Mouse (Mus musculus): ENCODE data around the gene Pglyrp4. TPM values are rescaled to one million over a fixed set of nuclear protein-coding genes. Genes with fewer than 3 reads are reported as not detected.

Pglyrp4 gene
- not detected in 2 replicates for total RNA-seq (2014; rRNA removed)
- polyA plus RNA-seq (2012; rRNA removed): not detected in 2 replicates

DNA sequence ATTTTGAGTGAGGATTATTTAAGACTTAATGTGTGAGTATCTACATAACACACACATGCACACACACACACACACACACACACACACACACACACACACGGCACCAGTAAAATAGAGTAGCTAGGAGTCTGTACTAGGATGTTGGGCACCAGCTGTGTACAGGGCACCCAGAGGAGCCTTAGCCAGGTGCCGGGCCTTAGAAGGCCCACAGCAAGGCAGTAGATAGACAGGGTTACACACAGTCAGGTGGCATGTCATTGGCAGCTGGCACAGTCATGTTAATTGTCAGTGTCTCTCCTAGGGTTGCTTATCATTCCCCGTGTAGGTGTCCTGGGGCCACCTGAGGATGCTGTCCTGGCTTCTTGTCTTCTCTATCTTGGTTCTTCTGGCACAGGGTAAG lies at the start of gene Pglyrp4:
TSS of gene Pglyrp4 (plus strand) at position 301 of the 400 bp plus-strand sequence.
- DNase-seq (ENCODE audit: extremely low read depth, low read depth, low spot score): no peak
- Histone ChIP-seq H3K4me3 (ENCODE audit: insufficient read depth, low read depth, low read length) (no peak within 1 kb of the TSS), H3K4me1 (ENCODE audit: control insufficient read depth, insufficient read depth, low read length) (no peaks in the 10 kb centered on the region), H3K79me2 (ENCODE audit: control insufficient read depth, insufficient read depth, low read length) (no peaks in the 10 kb centered on the region), H3K27ac (replicated peaks; ENCODE audit: insufficient read depth, low read depth, low read length) (no peak within 1 kb of the TSS), H3K27me3 (ENCODE audit: control insufficient read depth, insufficient read depth, low read length) (peaks cover 3% of the 10 kb centered on the region; the same call in 1 of the 2 replicates), H3K36me3 (ENCODE audit: control insufficient read depth, insufficient read depth, low read length) (no peaks in the 10 kb centered on the region), H3K9ac (ENCODE audit: low read depth, low read length) (no peak within 1 kb of the TSS)
- 76% methylated on average over 3 of the region's 3 CpGs for WGBS
- TF ChIP-seq POLR2A (IDR thresholded peaks at IDR 0.05; ENCODE audit: extremely low read depth, insufficient read depth, low read length): no peak
- no peak for TF ChIP-seq CTCF (IDR thresholded peaks at IDR 0.05; ENCODE audit: low read depth, low read length)

DNA sequence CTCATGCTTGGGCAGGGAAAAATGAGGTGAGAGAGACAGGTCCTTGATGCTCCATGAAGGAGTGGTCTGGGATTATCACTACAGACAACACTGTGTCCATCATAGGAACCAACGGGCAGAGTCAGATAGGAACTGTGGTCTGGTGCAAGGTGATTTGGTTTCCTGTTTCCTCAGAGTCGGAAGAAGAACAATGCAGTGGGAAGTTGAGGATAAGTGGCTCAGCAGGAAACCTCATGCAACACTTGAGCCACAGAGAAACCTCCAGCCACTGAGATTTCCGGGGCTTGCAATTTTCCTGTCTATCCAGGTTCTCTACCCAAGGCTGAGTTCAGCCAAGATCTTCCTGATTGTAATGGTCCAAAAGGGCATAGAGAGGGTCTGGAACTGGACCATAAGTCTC lies 48.0 kb upstream of the Pglyrp4 start:
- WGBS: 42% methylated on average over 3 of the region's 3 CpGs
- Histone ChIP-seq H3K79me2 (ENCODE audit: control insufficient read depth, insufficient read depth, low read length) (no peaks in the 10 kb centered on the region), H3K9ac (ENCODE audit: low read depth, low read length) (no peak overlapping the region), H3K4me3 (ENCODE audit: insufficient read depth, low read depth, low read length) (no peak overlapping the region), H3K4me1 (ENCODE audit: control insufficient read depth, insufficient read depth, low read length) (no peaks in the 10 kb centered on the region), H3K27me3 (ENCODE audit: control insufficient read depth, insufficient read depth, low read length) (no peaks in the 10 kb centered on the region; the same call in 1 of the 2 replicates), H3K27ac (replicated peaks; ENCODE audit: insufficient read depth, low read depth, low read length) (no peak overlapping the region), H3K36me3 (ENCODE audit: control insufficient read depth, insufficient read depth, low read length) (no peaks in the 10 kb centered on the region)
- no peak for TF ChIP-seq CTCF (IDR thresholded peaks at IDR 0.05; ENCODE audit: low read depth, low read length)
- DNase-seq (ENCODE audit: extremely low read depth, low read depth, low spot score): no peak

GRCm38 (mm10) chr3:90683929-90684328 lies 42.8 kb upstream of the Pglyrp4 start:
- no peak for DNase-seq (ENCODE audit: extremely low read depth, low read depth, low spot score)
- Histone ChIP-seq H3K27me3 (ENCODE audit: control insufficient read depth, insufficient read depth, low read length) (no peaks in the 10 kb centered on the region; the same call in 1 of the 2 replicates), H3K79me2 (ENCODE audit: control insufficient read depth, insufficient read depth, low read length) (no peaks in the 10 kb centered on the region), H3K9ac (ENCODE audit: low read depth, low read length) (no peak overlapping the region), H3K4me3 (ENCODE audit: insufficient read depth, low read depth, low read length) (no peak overlapping the region), H3K27ac (replicated peaks; ENCODE audit: insufficient read depth, low read depth, low read length) (no peak overlapping the region), H3K4me1 (ENCODE audit: control insufficient read depth, insufficient read depth, low read length) (no peaks in the 10 kb centered on the region), H3K36me3 (ENCODE audit: control insufficient read depth, insufficient read depth, low read length) (no peaks in the 10 kb centered on the region)
- 93% methylated on average over 3 of the region's 3 CpGs for WGBS
- no peak for TF ChIP-seq POLR2A (IDR thresholded peaks at IDR 0.05; ENCODE audit: extremely low read depth, insufficient read depth, low read length)
- no peak for TF ChIP-seq CTCF (IDR thresholded peaks at IDR 0.05; ENCODE audit: low read depth, low read length)

- no peaks in the 10 kb centered on the region; the same call in 1 of the 2 replicates for H3K27me3 ChIP-seq (ENCODE audit: control insufficient read depth, insufficient read depth, low read length)
- H3K4me1 ChIP-seq (ENCODE audit: control insufficient read depth, insufficient read depth, low read length): no peaks in the 10 kb centered on the region
- H3K9ac ChIP-seq (ENCODE audit: low read depth, low read length): no peak overlapping the region
- no peak overlapping the region for H3K27ac ChIP-seq (replicated peaks; ENCODE audit: insufficient read depth, low read depth, low read length)
- no peak for DNase-seq (ENCODE audit: extremely low read depth, low read depth, low spot score)
- 82% methylated on average over 2 of the region's 2 CpGs for WGBS
- H3K36me3 ChIP-seq (ENCODE audit: control insufficient read depth, insufficient read depth, low read length): no peaks in the 10 kb centered on the region
- no peak for TF ChIP-seq POLR2A (IDR thresholded peaks at IDR 0.05; ENCODE audit: extremely low read depth, insufficient read depth, low read length)
- TF ChIP-seq CTCF (IDR thresholded peaks at IDR 0.05; ENCODE audit: low read depth, low read length): no peak
- no peak overlapping the region for H3K4me3 ChIP-seq (ENCODE audit: insufficient read depth, low read depth, low read length)
- H3K79me2 ChIP-seq (ENCODE audit: control insufficient read depth, insufficient read depth, low read length): no peaks in the 10 kb centered on the region
These were observed 39.9 kb upstream of the Pglyrp4 start for GRCm38 (mm10) chr3:90686835-90687234.

DNA sequence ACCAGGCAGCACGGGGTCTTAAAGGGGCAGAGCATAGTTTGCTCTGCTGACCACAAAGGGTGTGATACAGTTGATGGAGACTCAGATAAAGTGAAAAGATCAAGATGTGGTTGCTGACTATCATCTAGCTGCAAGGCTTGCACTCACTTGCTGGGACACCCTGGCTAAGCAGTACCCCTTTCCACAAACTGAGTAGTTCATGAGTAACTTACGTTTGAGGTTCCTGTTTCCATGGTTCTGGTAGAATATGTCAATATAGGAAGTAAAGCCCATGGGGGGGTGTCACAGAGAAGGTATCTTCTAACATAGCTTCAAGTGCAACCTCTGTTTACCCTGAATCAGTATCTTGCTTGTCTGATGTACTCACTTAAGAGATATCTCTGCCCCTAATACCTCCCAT lies 33.2 kb upstream of the Pglyrp4 start:
- no peak overlapping the region for H3K9ac ChIP-seq (ENCODE audit: low read depth, low read length)
- no peaks in the 10 kb centered on the region for H3K4me1 ChIP-seq (ENCODE audit: control insufficient read depth, insufficient read depth, low read length)
- H3K79me2 ChIP-seq (ENCODE audit: control insufficient read depth, insufficient read depth, low read length): no peaks in the 10 kb centered on the region
- WGBS: 63% methylated on average over 2 of the region's 2 CpGs
- H3K36me3 ChIP-seq (ENCODE audit: control insufficient read depth, insufficient read depth, low read length): no peaks in the 10 kb centered on the region
- no peak for DNase-seq (ENCODE audit: extremely low read depth, low read depth, low spot score)
- H3K27me3 ChIP-seq (ENCODE audit: control insufficient read depth, insufficient read depth, low read length): peaks cover 4% of the 10 kb centered on the region; the same call in 1 of the 2 replicates
- no peak for TF ChIP-seq POLR2A (IDR thresholded peaks at IDR 0.05; ENCODE audit: extremely low read depth, insufficient read depth, low read length)
- no peak for TF ChIP-seq CTCF (IDR thresholded peaks at IDR 0.05; ENCODE audit: low read depth, low read length)
- no peak overlapping the region for H3K4me3 ChIP-seq (ENCODE audit: insufficient read depth, low read depth, low read length)
- no peak overlapping the region for H3K27ac ChIP-seq (replicated peaks; ENCODE audit: insufficient read depth, low read depth, low read length)

- H3K9ac ChIP-seq (ENCODE audit: low read depth, low read length): no peak within 1 kb of the TSS
These were observed 31.1 kb upstream of the Pglyrp4 start, which contains the start of gene S100a9 for GRCm38 (mm10) chr3:90695613-90696012. Gene S100a9 (minus strand): TSS chr3:90695721.

More at GRCm38 (mm10) chr3:90695613-90696012, 31.1 kb upstream of the Pglyrp4 start, which contains the start of gene S100a9:
- H3K36me3 ChIP-seq (ENCODE audit: control insufficient read depth, insufficient read depth, low read length): no peaks in the 10 kb centered on the region
- DNase-seq (ENCODE audit: extremely low read depth, low read depth, low spot score): no peak
- 51% methylated on average over 3 of the region's 3 CpGs for WGBS
- no peaks in the 10 kb centered on the region for H3K4me1 ChIP-seq (ENCODE audit: control insufficient read depth, insufficient read depth, low read length)
- no peaks in the 10 kb centered on the region for H3K79me2 ChIP-seq (ENCODE audit: control insufficient read depth, insufficient read depth, low read length)
- TF ChIP-seq CTCF (IDR thresholded peaks at IDR 0.05; ENCODE audit: low read depth, low read length) (no peak), POLR2A (IDR thresholded peaks at IDR 0.05; ENCODE audit: extremely low read depth, insufficient read depth, low read length) (no peak)
- H3K27ac ChIP-seq (replicated peaks; ENCODE audit: insufficient read depth, low read depth, low read length): no peak within 1 kb of the TSS
- peaks cover 4% of the 10 kb centered on the region; the same call in 1 of the 2 replicates for H3K27me3 ChIP-seq (ENCODE audit: control insufficient read depth, insufficient read depth, low read length)
- no peak within 1 kb of the TSS for H3K4me3 ChIP-seq (ENCODE audit: insufficient read depth, low read depth, low read length)
